Mouse (Mus musculus) neural tube, embryonic 14.5 days (tissue): ENCODE results near the gene Pnpt1. TPM values are rescaled to one million over a fixed set of nuclear protein-coding genes. Genes with fewer than 3 reads are reported as not detected.
A peak's percentile ranks its signal among the peaks of the same experiment; 100 is the strongest.

Experiments
- ATAC-seq: fragments of 200-750 bp; cut with Nextera tagmentation; 2 replicates; pipeline ENCODE4 v1.8.0; 2017; ENCODE audit warnings: low read depth, mild to moderate bottlenecking, moderate TSS enrichment, moderate library complexity
- H3K27ac ChIP-seq: fragments of 300-500 bp; sonication (generic); 2 replicates; pipeline ENCODE4 v1.5.1; 2014; ENCODE audit warnings: low read depth, mild to moderate bottlenecking, control low read depth, low read length, moderate library complexity, mixed read lengths
- H3K27me3 ChIP-seq: fragments of 300-500 bp; sonication (generic); 2 replicates; pipeline ENCODE4 v1.6.1; 2014; ENCODE audit warnings: low read length; ENCODE audit not compliant: control insufficient read depth, insufficient read depth
- H3K36me3 ChIP-seq: fragments of 300-500 bp; sonication (generic); 2 replicates; pipeline ENCODE4 v1.6.1; 2014; ENCODE audit warnings: low read length, mixed read lengths; ENCODE audit not compliant: control insufficient read depth, insufficient read depth
- H3K4me1 ChIP-seq: fragments of 300-500 bp; sonication (generic); 2 replicates; pipeline ENCODE4 v1.6.1; 2014; ENCODE audit warnings: low read length; ENCODE audit not compliant: control insufficient read depth, insufficient read depth
- H3K4me2 ChIP-seq: fragments of 300-500 bp; sonication (generic); 2 replicates; pipeline ENCODE4 v1.6.1; 2014; ENCODE audit warnings: mild to moderate bottlenecking, low read depth, low read length, control low read depth
- H3K4me3 ChIP-seq: fragments of 300-500 bp; sonication (generic); 2 replicates; pipeline ENCODE4 v1.5.1; 2014; ENCODE audit warnings: low read depth, low read length, control low read depth, mixed read lengths
- H3K9ac ChIP-seq: fragments of 300-500 bp; sonication (generic); replicated peaks from 2 replicates; pipeline ENCODE4 v1.6.1; 2014; ENCODE audit warnings: low read depth, mild to moderate bottlenecking, control low read depth, low read length, mixed read lengths
- H3K9me3 ChIP-seq: fragments of 300-500 bp; sonication (generic); 2 replicates; pipeline ENCODE4 v1.6.1; 2016; ENCODE audit warnings: low read length; ENCODE audit not compliant: control insufficient read depth
- WGBS: fragments of 180-500 bp; shearing (Covaris S2); extraction: QIAGEN DNeasy Blood & Tissue Kit; methylation state at CpG from one replicate; pipeline ENCODE4 v1.1.7; 2014; 5-methylcytosine and 5-hydroxymethylcytosine counted together
- polyA plus RNA-seq: library from polyadenylated mRNA; unstranded; fragments of >200 nt; fragmentation: Nextera tagmentation; extraction: Ambion mirVana; gene quantifications from 2 replicates; pipeline ENCODE4 v1.2.1, GENCODE M21; 2014

The Pnpt1 gene
- polyA plus RNA-seq = 28.2 and 28.3 TPM in 2 replicates

DNA sequence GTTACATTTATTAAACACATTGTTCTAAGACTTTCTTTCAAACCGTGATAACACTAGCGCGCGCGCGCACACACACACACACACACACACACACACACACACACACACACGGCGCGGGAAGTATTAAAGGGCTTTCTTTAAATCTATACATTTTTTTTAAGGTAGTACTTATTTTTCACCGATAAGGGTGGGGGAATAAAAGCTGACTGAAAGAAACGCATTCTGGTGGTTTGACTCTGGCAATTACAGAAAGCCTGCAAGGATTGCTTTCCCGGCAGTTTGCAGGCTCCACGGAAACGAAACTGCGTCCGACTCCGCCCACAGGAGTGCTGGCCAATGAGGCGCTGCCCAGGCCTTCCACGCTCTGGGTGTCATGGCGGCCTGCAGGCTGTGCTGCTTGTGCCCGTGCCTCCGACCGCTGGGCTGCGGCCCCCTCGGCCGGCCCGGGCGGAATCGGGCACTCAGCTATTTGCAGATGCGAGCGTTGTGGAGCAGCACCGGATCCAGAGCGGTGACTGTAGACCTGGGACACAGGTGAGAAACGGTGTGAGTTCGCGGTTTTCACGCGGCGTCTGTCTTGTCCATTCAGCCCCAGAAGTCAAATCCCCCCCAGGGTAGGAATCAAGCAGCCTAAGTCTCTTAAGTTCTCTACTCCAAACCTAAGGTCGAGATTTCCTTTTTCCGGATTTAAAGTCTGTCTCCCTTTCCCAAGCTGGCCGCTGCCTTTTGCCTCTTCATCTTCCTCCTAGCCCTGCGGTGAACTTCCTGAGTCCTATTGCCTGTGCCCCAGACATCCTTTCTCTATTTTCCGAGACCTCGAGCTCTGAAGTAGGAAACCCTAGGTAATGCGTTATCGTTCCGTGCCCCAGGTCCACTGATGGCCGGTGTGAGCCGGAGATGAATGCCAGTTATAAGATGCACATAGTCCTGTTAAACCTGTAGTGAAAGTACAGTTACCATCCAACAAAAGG is at the start of gene Pnpt1:
TSS of gene Pnpt1 (plus strand) at position 360 of the 971 bp plus-strand sequence.
- Histone ChIP-seq H3K27ac (peak within 1 kb of the TSS; percentile 67), H3K4me1 (peaks cover 4% of the 10 kb centered on the region), H3K27me3 (no peaks in the 10 kb centered on the region), H3K36me3 (0 out of 2 replicates have a peak, but pooled peaks cover 6% of the 10 kb centered on the region), H3K4me2 (peak within 1 kb of the TSS; percentile 83), H3K9me3 (no peaks in the 10 kb centered on the region), H3K9ac (peak within 1 kb of the TSS; percentile 80), H3K4me3 (peak within 1 kb of the TSS; percentile 84)
- WGBS = 5% methylated on average over 50 of the region's 50 CpGs
- ATAC-seq = peak; percentile 100

GRCm38 (mm10) chr11:29092403-29092802 is 38.1 kb upstream of the Pnpt1 start:
- no peaks in the 10 kb centered on the region for H3K36me3 ChIP-seq
- H3K4me3 ChIP-seq = no peak overlapping the region
- no peak for ATAC-seq
- no peaks in the 10 kb centered on the region for H3K9me3 ChIP-seq
- no peaks in the 10 kb centered on the region for H3K27me3 ChIP-seq
- WGBS = 89% methylated on average over 2 of the region's 2 CpGs
- no peak overlapping the region for H3K27ac ChIP-seq
- H3K4me2 ChIP-seq = no peak overlapping the region
- H3K4me1 ChIP-seq = no peaks in the 10 kb centered on the region
- H3K9ac ChIP-seq = no peak overlapping the region

- no peaks in the 10 kb centered on the region for H3K36me3 ChIP-seq
- WGBS = 40% methylated on average over 2 of the region's 2 CpGs
- H3K9me3 ChIP-seq = no peaks in the 10 kb centered on the region
- no peak overlapping the region for H3K4me2 ChIP-seq
- ATAC-seq = no peak
- H3K9ac ChIP-seq = no peak overlapping the region
- no peak overlapping the region for H3K27ac ChIP-seq
- no peaks in the 10 kb centered on the region for H3K4me1 ChIP-seq
- no peaks in the 10 kb centered on the region for H3K27me3 ChIP-seq
- H3K4me3 ChIP-seq = no peak overlapping the region
Observed at GRCm38 (mm10) chr11:29098926-29099325, 31.6 kb upstream of the Pnpt1 start.

GRCm38 (mm10) chr11:29129862-29130384 is 621 bp upstream of the Pnpt1 start:
- 0 out of 2 replicates have a peak, but pooled peaks cover 6% of the 10 kb centered on the region for H3K36me3 ChIP-seq
- peak overlapping the region; percentile 83 for H3K4me2 ChIP-seq
- peaks cover 4% of the 10 kb centered on the region for H3K4me1 ChIP-seq
- ATAC-seq = peak; percentile 76
- WGBS = 65% methylated on average over 11 of the region's 11 CpGs
- no peaks in the 10 kb centered on the region for H3K9me3 ChIP-seq
- H3K27ac ChIP-seq = no peak overlapping the region
- H3K27me3 ChIP-seq = no peaks in the 10 kb centered on the region
- H3K9ac ChIP-seq = no peak overlapping the region; the same call in 1 of the 2 replicates
- H3K4me3 ChIP-seq = peak overlapping the region; percentile 84

DNA sequence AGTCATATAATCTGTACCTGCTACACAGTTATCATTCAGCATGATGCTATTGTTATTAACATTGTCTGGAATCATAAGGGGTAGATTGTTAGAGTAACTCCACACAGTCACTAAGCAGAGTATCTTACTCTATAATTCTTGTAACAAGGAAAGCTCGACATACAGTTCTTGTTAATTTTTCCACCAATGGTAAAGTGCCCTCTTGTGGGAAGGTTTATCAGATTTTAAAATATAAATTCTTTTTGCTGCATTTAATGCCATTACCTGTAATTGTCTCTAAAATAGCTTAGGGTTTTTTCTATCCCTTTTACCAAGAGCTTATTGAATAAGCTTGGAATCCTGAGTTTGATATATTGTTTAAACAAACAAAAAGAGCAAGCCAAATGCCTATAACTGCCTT is 10.1 kb downstream of the Pnpt1 start:
- H3K9me3 ChIP-seq = no peaks in the 10 kb centered on the region
- H3K9ac ChIP-seq = no peak overlapping the region
- no peak overlapping the region for H3K27ac ChIP-seq
- H3K4me2 ChIP-seq = no peak overlapping the region
- peaks cover 29% of the 10 kb centered on the region; the same call in 1 of the 2 replicates for H3K36me3 ChIP-seq
- H3K27me3 ChIP-seq = no peaks in the 10 kb centered on the region
- no peak overlapping the region for H3K4me3 ChIP-seq
- WGBS = 57% methylated on average over 1 of the region's 1 CpGs
- no peaks in the 10 kb centered on the region for H3K4me1 ChIP-seq
- ATAC-seq = no peak

DNA sequence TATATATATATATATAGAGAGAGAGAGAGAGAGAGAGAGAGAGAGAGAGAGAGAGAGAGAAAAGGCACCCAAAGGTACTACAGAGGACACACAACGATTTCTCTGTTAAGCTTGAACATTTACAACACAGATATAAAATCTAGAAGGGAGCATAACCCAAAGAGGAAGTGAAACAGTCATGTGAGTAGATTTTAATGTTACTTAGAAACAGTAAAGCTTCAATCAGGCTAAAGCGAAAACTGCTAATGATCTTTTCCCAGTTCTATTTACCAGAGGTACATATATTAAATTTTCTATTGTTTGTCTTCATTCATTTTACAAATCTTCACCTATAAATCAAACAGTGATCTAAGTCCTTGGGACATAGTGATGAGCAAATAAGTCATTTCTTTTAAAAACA is 18.4 kb downstream of the Pnpt1 start:
- H3K9me3 ChIP-seq = no peaks in the 10 kb centered on the region
- H3K4me3 ChIP-seq = no peak overlapping the region
- no peak for ATAC-seq
- no peaks in the 10 kb centered on the region for H3K4me1 ChIP-seq
- peaks cover 10% of the 10 kb centered on the region; the same call in 1 of the 2 replicates for H3K36me3 ChIP-seq
- H3K9ac ChIP-seq = no peak overlapping the region
- H3K27me3 ChIP-seq = no peaks in the 10 kb centered on the region
- H3K27ac ChIP-seq = no peak overlapping the region
- 97% methylated on average over 2 of the region's 2 CpGs for WGBS
- H3K4me2 ChIP-seq = no peak overlapping the region

- ATAC-seq = no peak
- Histone ChIP-seq H3K9ac (no peak overlapping the region), H3K27ac (no peak overlapping the region), H3K4me1 (no peaks in the 10 kb centered on the region), H3K4me2 (no peak overlapping the region), H3K27me3 (no peaks in the 10 kb centered on the region), H3K4me3 (no peak overlapping the region), H3K36me3 (peaks cover 3% of the 10 kb centered on the region), H3K9me3 (no peaks in the 10 kb centered on the region)
- WGBS = 93% methylated on average over 4 of the region's 4 CpGs
Observed at GRCm38 (mm10) chr11:29163569-29163968, 33.0 kb downstream of the Pnpt1 start.

DNA sequence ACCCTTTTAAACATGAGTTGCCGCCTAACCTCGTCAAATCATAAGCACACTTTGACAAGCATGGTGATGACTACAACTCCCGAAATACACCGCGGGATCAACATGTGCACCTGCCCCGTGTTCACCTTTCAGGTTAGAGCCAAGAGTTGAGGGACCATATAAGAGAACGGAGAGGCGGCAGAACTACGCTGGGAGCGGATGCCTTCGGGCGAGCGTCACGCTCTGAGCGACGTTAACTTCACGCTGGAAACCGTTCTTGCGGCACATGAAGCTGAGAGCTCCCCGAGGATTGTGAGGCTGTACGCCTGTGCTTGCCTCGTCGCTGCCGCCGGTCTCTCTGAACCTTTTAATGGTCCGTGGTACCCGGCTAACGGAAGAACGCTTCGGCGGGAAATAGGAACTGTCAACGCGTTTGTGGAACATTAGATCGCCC is 41.4 kb downstream of the Pnpt1 start:
- peak overlapping the region; percentile 98 for H3K4me3 ChIP-seq
- H3K4me2 ChIP-seq = peak overlapping the region; percentile 90
- peak overlapping the region; percentile 62 for H3K9ac ChIP-seq
- peaks cover 11% of the 10 kb centered on the region; the same call in 1 of the 2 replicates for H3K4me1 ChIP-seq
- H3K27ac ChIP-seq = peak overlapping the region; percentile 98
- no peaks in the 10 kb centered on the region for H3K9me3 ChIP-seq
- no peaks in the 10 kb centered on the region for H3K36me3 ChIP-seq
- WGBS = under 1% methylated on average over 34 of the region's 34 CpGs
- no peaks in the 10 kb centered on the region for H3K27me3 ChIP-seq
- ATAC-seq = peak; percentile 39
